Mouse (Mus musculus) Muller cell, postnatal 12 days (primary cell): ENCODE measurements around the gene Smarcc2.

Experiments used
- DNase-seq: peaks from one replicate; pipeline ENCODE4 v3.0.0-alpha.2; 2015; ENCODE audit errors: inconsistent ontology term

Smarcc2 gene

GRCm38 (mm10) chr10:128516029-128516428 lies 57.0 kb downstream of the Smarcc2 start:
- no peak for DNase-seq

GRCm38 (mm10) chr10:128516677-128517076 lies 57.6 kb downstream of the Smarcc2 start:
- peak; percentile 51 for DNase-seq

- peak; percentile 37 for DNase-seq
Measured at GRCm38 (mm10) chr10:128518833-128519232, 59.8 kb downstream of the Smarcc2 start.

GRCm38 (mm10) chr10:128520591-128520990 lies 61.5 kb downstream of the Smarcc2 start:
- DNase-seq: no peak

- no peak for DNase-seq
Measured at GRCm38 (mm10) chr10:128522351-128522750, 63.3 kb downstream of the Smarcc2 start.

GRCm38 (mm10) chr10:128524111-128524731 lies 65.2 kb downstream of the Smarcc2 start:
- DNase-seq: peak; percentile 18

GRCm38 (mm10) chr10:128524732-128525662 lies 65.9 kb downstream of the Smarcc2 start:
- DNase-seq: peak; percentile 60

GRCm38 (mm10) chr10:128525671-128526308 lies 66.7 kb downstream of the Smarcc2 start, which contains the start of gene Esyt1:
Esyt1 (minus strand) TSS chr10:128525871.
- DNase-seq: peak; percentile 100

GRCm38 (mm10) chr10:128526366-128527356 lies 67.6 kb downstream of the Smarcc2 start:
- peak; percentile 7 for DNase-seq

GRCm38 (mm10) chr10:128535206-128535605 lies 76.2 kb downstream of the Smarcc2 start:
- no peak for DNase-seq

- no peak for DNase-seq
Measured at GRCm38 (mm10) chr10:128535624-128536265, 76.7 kb downstream of the Smarcc2 start.

GRCm38 (mm10) chr10:128536266-128536940 lies 77.4 kb downstream of the Smarcc2 start:
- DNase-seq: peak; percentile 83

GRCm38 (mm10) chr10:128538340-128538870 lies 79.4 kb downstream of the Smarcc2 start:
- DNase-seq: no peak
